In genomic region chr4:139641829-139642425, GRCm38 (mm10) we compare ENCODE assay signal across 9 mouse cellular contexts. TPM values are rescaled to one million over a fixed set of nuclear protein-coding genes. Genes with fewer than 3 reads are reported as not detected.
DNase-seq lines count a peak whose midpoint lies in the region; ATAC-seq and TF ChIP-seq lines count a peak whose summit lies in the region.
"Had no signal": no experiment of that assay in that cellular context is flagged by ENCODE, and none has a peak within 500 bp of the region (broad histone marks: within the 10 kb centered on the region; RNA-seq: fewer than 3 reads in every experiment).

No protein-coding gene starts in this region.

- H3K4me3 ChIP-seq in heart, embryonic 10.5 days: peak overlapping the region; percentile 51
- H3K4me3 ChIP-seq in forebrain, embryonic 12.5 days (replicated peaks): peak overlapping the region; percentile 23
- H3K4me3 ChIP-seq in liver, embryonic 16.5 days (ENCODE audit: low read depth, low read length): no peak overlapping the region
- no peak overlapping the region for H3K4me3 ChIP-seq in cerebellum, adult 2 months (replicated peaks; ENCODE audit: insufficient read depth, low read depth, low read length)

- H3K4me2 ChIP-seq in forebrain, embryonic 12.5 days: peak overlapping the region; percentile 51
- 0 out of 2 replicates have a peak overlapping the region, but pooled peaks have one; percentile 3 for H3K4me2 ChIP-seq in liver, embryonic 16.5 days (ENCODE audit: low read depth, low read length)

- intact Hi-C loops in heart, postnatal 36 days (cut with DNase I): no loop called here
- intact Hi-C loops in left cerebral cortex, postnatal 14 days (cut with DNase I): no loop called here
- intact Hi-C loops in gastrocnemius, postnatal 14 days (cut with DNase I; ENCODE audit: low total_unique reads): loop anchor here (2.0 kb wide), 1 partner anchor 29 kb away; no protein-coding TSS in a partner anchor

- H3K9me3 ChIP-seq in heart, embryonic 10.5 days: no peaks in the 10 kb centered on the region
- H3K9me3 ChIP-seq in forebrain, embryonic 12.5 days: no peaks in the 10 kb centered on the region
- no peaks in the 10 kb centered on the region for H3K9me3 ChIP-seq in liver, embryonic 16.5 days (replicated peaks; ENCODE audit: control insufficient read depth, low read length)

- no peak for TF ChIP-seq CTCF in cerebellum, adult 2 months (IDR thresholded peaks at IDR 0.05; ENCODE audit: borderline replicate concordance, insufficient read depth, low read depth, low read length)

- H3K36me3 ChIP-seq in heart, embryonic 10.5 days: peaks cover 10% of the 10 kb centered on the region; the same call in 1 of the 2 replicates
- H3K36me3 ChIP-seq in forebrain, embryonic 12.5 days (replicated peaks): 0 out of 2 replicates have a peak, but pooled peaks cover 4% of the 10 kb centered on the region
- H3K36me3 ChIP-seq in liver, embryonic 16.5 days (ENCODE audit: control insufficient read depth, insufficient read depth): peaks cover 10% of the 10 kb centered on the region

- ATAC-seq in forebrain, embryonic 12.5 days (ENCODE audit: low FRiP score): peak; percentile 45
- ATAC-seq in liver, embryonic 16.5 days (ENCODE audit: low read depth): peak; percentile 32

- H3K27me3 ChIP-seq in heart, embryonic 10.5 days (ENCODE audit: insufficient read depth, poor library complexity, severe bottlenecking): peaks cover 77% of the 10 kb centered on the region
- H3K27me3 ChIP-seq in forebrain, embryonic 12.5 days: peaks cover 41% of the 10 kb centered on the region
- no peaks in the 10 kb centered on the region; the same call in 1 of the 2 replicates for H3K27me3 ChIP-seq in liver, embryonic 16.5 days (ENCODE audit: control insufficient read depth, insufficient read depth, low read depth, low read length)
- H3K27me3 ChIP-seq in cerebellum, adult 2 months (ENCODE audit: control insufficient read depth, insufficient read depth, low read length): no peaks in the 10 kb centered on the region

- WGBS in heart, embryonic 10.5 days: 2% methylated on average over 30 of the region's 30 CpGs
- under 1% methylated on average over 29 of the region's 30 CpGs for WGBS in forebrain, embryonic 12.5 days
- whole genome bisulfite sequencing in liver, embryonic 16.5 days (ENCODE audit: insufficient replicate concordance): 14% methylated on average over 30 of the region's 30 CpGs
- WGBS in cerebellum, adult 2 months: 51% methylated on average over 30 of the region's 30 CpGs

- H3K27ac ChIP-seq in heart, embryonic 10.5 days: peak overlapping the region; percentile 49
- no peak overlapping the region for H3K27ac ChIP-seq in forebrain, embryonic 12.5 days
- no peak overlapping the region for H3K27ac ChIP-seq in liver, embryonic 16.5 days (ENCODE audit: low read length)
- H3K27ac ChIP-seq in cerebellum, adult 2 months (ENCODE audit: insufficient read depth, low read length): no peak overlapping the region

- peak overlapping the region; percentile 44 for H3K9ac ChIP-seq in forebrain, embryonic 12.5 days
- H3K9ac ChIP-seq in liver, embryonic 16.5 days (ENCODE audit: low read depth, low read length): no peak overlapping the region

- H3K4me1 ChIP-seq in heart, embryonic 10.5 days: peaks cover 12% of the 10 kb centered on the region
- H3K4me1 ChIP-seq in forebrain, embryonic 12.5 days: peaks cover 38% of the 10 kb centered on the region
- H3K4me1 ChIP-seq in liver, embryonic 16.5 days (ENCODE audit: control insufficient read depth, low read depth, low read length): peaks cover 16% of the 10 kb centered on the region
- H3K4me1 ChIP-seq in cerebellum, adult 2 months (ENCODE audit: control insufficient read depth, insufficient read depth, low read length): no peaks in the 10 kb centered on the region

- TF ChIP-seq POLR2A in cerebellum, adult 2 months (IDR thresholded peaks at IDR 0.05; ENCODE audit: borderline replicate concordance, insufficient read depth, low read length): no peak

- DNase-seq in heart, embryonic 10.5 days (ENCODE audit: low spot score): no peak
- DNase-seq in heart, postnatal 36 days: no peak
- DNase-seq in ES-CJ7 (ENCODE audit: low read depth, low spot score): peak; percentile 95
- DNase-seq in cerebellum, adult 2 months: no peak
- DNase-seq in left cerebral cortex, postnatal 14 days (ENCODE audit: low spot score in 2 of 2): no peak
- DNase-seq in gastrocnemius, postnatal 14 days: no peak

RNA-seq across cellular contexts. Expression of gene Tas1r2, which starts 11.4 kb away (rescaled TPM):
- polyA plus RNA-seq in heart, embryonic 10.5 days (2016; fragmentation: Nextera tagmentation; extraction: Ambion mirVana): not detected in 2 replicates
- total RNA-seq in heart, postnatal 36 days (2021): not detected
- not detected in 2 replicates for polyA plus RNA-seq in forebrain, embryonic 12.5 days (2016; fragmentation: Nextera tagmentation; extraction: Ambion mirVana)
- polyA plus RNA-seq in liver, embryonic 16.5 days (2015; fragmentation: Nextera tagmentation; extraction: Ambion mirVana): not detected in 2 replicates
- polyA plus RNA-seq in cerebellum, adult 2 months (2012; rRNA removed): not detected in 2 replicates
- not detected for total RNA-seq in left cerebral cortex, postnatal 14 days (2021)
- total RNA-seq in gastrocnemius, postnatal 14 days (2021): not detected
- polyA plus RNA-seq: gonadal fat pad, adult 2 months had no signal

RNA-seq across cellular contexts. Expression of gene Aldh4a1, which starts 19.3 kb away (rescaled TPM):
- polyA plus RNA-seq in heart, embryonic 10.5 days (2016; fragmentation: Nextera tagmentation; extraction: Ambion mirVana): 28.0 and 28.3 TPM in 2 replicates
- 10 to 100 TPM; 73.7 to 76.3 TPM for total RNA-seq in heart, postnatal 36 days (2021)
- 19.0 and 19.3 TPM in 2 replicates for polyA plus RNA-seq in forebrain, embryonic 12.5 days (2016; fragmentation: Nextera tagmentation; extraction: Ambion mirVana)
- polyA plus RNA-seq in liver, embryonic 16.5 days (2015; fragmentation: Nextera tagmentation; extraction: Ambion mirVana): 97.4 and 110 TPM in 2 replicates
- polyA plus RNA-seq in cerebellum, adult 2 months (2012; rRNA removed): 22.5 and 25.2 TPM in 2 replicates
- total RNA-seq in left cerebral cortex, postnatal 14 days (2021): 10 to 100 TPM; 17.4 to 18.1 TPM
- total RNA-seq in gastrocnemius, postnatal 14 days (2021): 10 to 100 TPM; 45.0 to 47.7 TPM

RNA-seq across cellular contexts. Expression of gene Gm21969, which starts 38.9 kb away (rescaled TPM):
- polyA plus RNA-seq in heart, embryonic 10.5 days (2016; fragmentation: Nextera tagmentation; extraction: Ambion mirVana): not detected in 2 replicates
- not detected for total RNA-seq in heart, postnatal 36 days (2021)
- not detected in 2 replicates for polyA plus RNA-seq in forebrain, embryonic 12.5 days (2016; fragmentation: Nextera tagmentation; extraction: Ambion mirVana)
- polyA plus RNA-seq in liver, embryonic 16.5 days (2015; fragmentation: Nextera tagmentation; extraction: Ambion mirVana): 0.02 TPM in 1 of 2 replicates, not detected in the other
- 0.03 and 0.05 TPM in 2 replicates for polyA plus RNA-seq in cerebellum, adult 2 months (2012; rRNA removed)
- not detected for total RNA-seq in left cerebral cortex, postnatal 14 days (2021)
- total RNA-seq in gastrocnemius, postnatal 14 days (2021): not detected
- polyA plus RNA-seq: gonadal fat pad, adult 2 months had no signal

Comparison
In these comparisons a context has a peak if more than half of its experiments do, and no peak if none do; other contexts are left out.
1. H3K4me3 ChIP-seq: peak in heart, embryonic 10.5 days (single experiment) and forebrain, embryonic 12.5 days (single experiment); none in liver, embryonic 16.5 days (single experiment) and cerebellum, adult 2 months (single experiment).